Mouse (Mus musculus) myocyte (in vitro differentiated cells): Measurements from ENCODE around the gene Sbk2. TPM values are rescaled to one million over a fixed set of nuclear protein-coding genes. Genes with fewer than 3 reads are reported as not detected.

Source experiments
- H3K27me3 ChIP-seq: one replicate; pipeline ENCODE4 v1.6.1; 2011; ENCODE audit not compliant: control insufficient read depth, insufficient read depth, insufficient read length
- H3K36me3 ChIP-seq: one replicate; pipeline ENCODE4 v1.6.1; 2011; ENCODE audit not compliant: control insufficient read depth, insufficient read depth
- H3K4me2 ChIP-seq: one replicate; pipeline ENCODE4 v1.6.1; 2011; ENCODE audit warnings: low read depth, control low read depth
- H3K4me3 ChIP-seq: one replicate; pipeline ENCODE4 v1.5.1; 2011; ENCODE audit warnings: mild to moderate bottlenecking, control low read depth, moderate library complexity
- H3K79me2 ChIP-seq: one replicate; pipeline ENCODE4 v1.6.1; 2011; ENCODE audit not compliant: control insufficient read depth, insufficient read depth
- H3ac ChIP-seq: one replicate; pipeline ENCODE4 v1.6.1; 2011; ENCODE audit not compliant: control insufficient read depth, insufficient read length
- CEBPB ChIP-seq: IDR thresholded peaks from 2 replicates; pipeline ENCODE4 v1.6.1; 2011; ENCODE audit warnings: mild to moderate bottlenecking, moderate library complexity; ENCODE audit not compliant: poor library complexity, insufficient read depth, severe bottlenecking
- E2F4 ChIP-seq: IDR thresholded peaks from one replicate; pipeline ENCODE4 v1.6.1; 2011; ENCODE audit warnings: mild to moderate bottlenecking, control low read depth, moderate library complexity; ENCODE audit not compliant: insufficient read depth
- MAX ChIP-seq: IDR thresholded peaks from one replicate; pipeline ENCODE4 v1.6.1; 2011; ENCODE audit warnings: low read depth, mild to moderate bottlenecking, control low read depth
- MYOD1 ChIP-seq, 3 experiments: IDR thresholded peaks; one replicate each; pipeline ENCODE4 v1.6.1; 2011; ENCODE audit warnings: control low read depth in 2 of 3, low read depth in 2 of 3, mild to moderate bottlenecking in 2 of 3, moderate library complexity in 1 of 3; ENCODE audit not compliant: insufficient read length in 2 of 3, control insufficient read depth in 1 of 3
- MYOG ChIP-seq, 3 experiments: IDR thresholded peaks; one replicate each; pipeline ENCODE4 v1.6.1; 2011; ENCODE audit warnings: control low read depth in 2 of 3, low read depth in 2 of 3, mild to moderate bottlenecking in 2 of 3; ENCODE audit not compliant: insufficient read length in 2 of 3, control insufficient read depth in 1 of 3, insufficient read depth in 1 of 3
- POLR2A ChIP-seq: IDR thresholded peaks from one replicate; pipeline ENCODE4 v1.6.1; 2011; ENCODE audit warnings: low read depth, mild to moderate bottlenecking, control low read depth, moderate library complexity; ENCODE audit not compliant: insufficient read length
- POLR2AphosphoS2 ChIP-seq: IDR thresholded peaks from one replicate; pipeline ENCODE4 v1.6.1; 2011; ENCODE audit warnings: low read depth, control low read depth; ENCODE audit not compliant: insufficient read length
- REST ChIP-seq: IDR thresholded peaks from one replicate; pipeline ENCODE4 v1.6.1; 2011; ENCODE audit warnings: mild to moderate bottlenecking, control low read depth, moderate library complexity; ENCODE audit not compliant: insufficient read depth, insufficient read length
- SRF ChIP-seq: IDR thresholded peaks from one replicate; pipeline ENCODE4 v1.6.1; 2011; ENCODE audit warnings: low read depth; ENCODE audit not compliant: control insufficient read depth, insufficient read length
- TCF12 ChIP-seq: IDR thresholded peaks from one replicate; pipeline ENCODE4 v1.6.1; 2011; ENCODE audit warnings: mild to moderate bottlenecking, control low read depth; ENCODE audit not compliant: poor library complexity, insufficient read depth, severe bottlenecking
- TCF3 ChIP-seq: IDR thresholded peaks from one replicate; pipeline ENCODE4 v1.6.1; 2011; ENCODE audit warnings: low read depth, control low read depth; ENCODE audit not compliant: insufficient read length
- USF1 ChIP-seq: IDR thresholded peaks from one replicate; pipeline ENCODE4 v1.6.1; 2011; ENCODE audit warnings: low read depth, mild to moderate bottlenecking, control low read depth, moderate library complexity
- polyA plus RNA-seq: library from polyadenylated mRNA; unstranded; fragments of >200 nt; fragmentation: generic; extraction: Trizol; gene quantifications from one replicate; pipeline ENCODE4 v1.2.1, GENCODE M21; 2012; ENCODE audit warnings: missing spikeins

Gene Sbk2
- polyA plus RNA-seq, 1 experiment: 7.1 TPM

GRCm38 (mm10) chr7:4921824-4922482 lies 42.3 kb downstream of the Sbk2 start, which contains the start of gene Nat14:
Nat14 (plus strand) TSS chr7:4922028.
- no peak within 1 kb of the TSS for H3ac ChIP-seq
- no peak within 1 kb of the TSS for H3K4me2 ChIP-seq
- H3K4me3 ChIP-seq: no peak within 1 kb of the TSS
- peaks cover 3% of the 10 kb centered on the region for H3K79me2 ChIP-seq
- TF ChIP-seq USF1 (no peak), TCF12 (no peak)
- no peaks in the 10 kb centered on the region for H3K27me3 ChIP-seq
- no peaks in the 10 kb centered on the region for H3K36me3 ChIP-seq

- Histone ChIP-seq H3ac (no peak overlapping the region), H3K4me2 (no peak overlapping the region), H3K27me3 (no peaks in the 10 kb centered on the region), H3K36me3 (no peaks in the 10 kb centered on the region), H3K79me2 (peaks cover 11% of the 10 kb centered on the region), H3K4me3 (no peak overlapping the region)
- no peak for TF ChIP-seq MAX
- no peak for TF ChIP-seq POLR2A
- no peak for TF ChIP-seq REST
- TF ChIP-seq SRF: no peak
- no peak for TF ChIP-seq E2F4
- TF ChIP-seq POLR2AphosphoS2: peak; percentile 42
Measured at GRCm38 (mm10) chr7:4920976-4921823, 43.0 kb downstream of the Sbk2 start.

GRCm38 (mm10) chr7:4920496-4920895 lies 43.7 kb downstream of the Sbk2 start:
- H3K79me2 ChIP-seq: peaks cover 18% of the 10 kb centered on the region
- no peak overlapping the region for H3K4me2 ChIP-seq
- no peak overlapping the region for H3K4me3 ChIP-seq
- H3K36me3 ChIP-seq: no peaks in the 10 kb centered on the region
- H3K27me3 ChIP-seq: no peaks in the 10 kb centered on the region
- TF ChIP-seq TCF12 (no peak), MAX (no peak), MYOG (IDR thresholded peaks at IDR 0.05; ENCODE audit: control insufficient read depth in 1 of 3, insufficient read depth in 1 of 3, insufficient read length in 2 of 3, low read depth in 2 of 3) (no peak), TCF3 (no peak), POLR2A (no peak), USF1 (no peak), POLR2AphosphoS2 (no peak), REST (no peak), MYOD1 (IDR thresholded peaks at IDR 0.05; ENCODE audit: control insufficient read depth in 1 of 3, insufficient read length in 2 of 3, low read depth in 2 of 3) (no peak), CEBPB (no peak), E2F4 (no peak), SRF (no peak)
- no peak overlapping the region for H3ac ChIP-seq

DNA sequence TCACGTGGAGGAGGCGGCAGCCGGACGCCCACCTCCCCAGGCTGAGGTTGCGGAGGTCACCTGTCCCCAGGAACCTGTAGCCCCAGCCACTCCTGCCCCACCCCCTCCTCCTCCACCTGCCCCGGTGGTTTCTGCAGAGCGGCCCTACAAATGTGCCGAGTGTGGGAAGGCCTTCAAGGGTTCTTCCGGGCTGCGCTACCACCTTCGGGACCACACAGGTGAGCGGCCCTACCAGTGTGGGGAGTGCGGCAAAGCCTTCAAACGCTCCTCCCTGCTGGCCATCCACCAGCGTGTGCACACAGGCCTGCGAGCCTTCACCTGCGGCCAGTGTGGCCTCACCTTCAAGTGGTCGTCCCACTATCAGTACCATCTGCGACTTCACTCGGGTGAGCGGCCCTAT lies 44.2 kb downstream of the Sbk2 start:
- no peak overlapping the region for H3ac ChIP-seq

GRCm38 (mm10) chr7:4919096-4919495 lies 45.1 kb downstream of the Sbk2 start:
- Histone ChIP-seq H3K4me3 (no peak overlapping the region), H3K27me3 (no peaks in the 10 kb centered on the region), H3K36me3 (no peaks in the 10 kb centered on the region), H3K79me2 (peaks cover 19% of the 10 kb centered on the region), H3ac (no peak overlapping the region), H3K4me2 (no peak overlapping the region)
- TF ChIP-seq SRF (no peak), POLR2AphosphoS2 (no peak), MYOG (IDR thresholded peaks at IDR 0.05; ENCODE audit: control insufficient read depth in 1 of 3, insufficient read depth in 1 of 3, insufficient read length in 2 of 3, low read depth in 2 of 3) (no peak), MYOD1 (IDR thresholded peaks at IDR 0.05; ENCODE audit: control insufficient read depth in 1 of 3, insufficient read length in 2 of 3, low read depth in 2 of 3) (no peak), USF1 (no peak), TCF3 (no peak), TCF12 (no peak), CEBPB (no peak), POLR2A (no peak), REST (no peak), MAX (no peak), E2F4 (no peak)

More for the DNA sequence above, 44.2 kb downstream of the Sbk2 start:
- Histone ChIP-seq H3K36me3 (no peaks in the 10 kb centered on the region), H3K27me3 (no peaks in the 10 kb centered on the region), H3K79me2 (peaks cover 19% of the 10 kb centered on the region), H3K4me2 (no peak overlapping the region), H3K4me3 (no peak overlapping the region)
- TF ChIP-seq REST: no peak
- no peak for TF ChIP-seq TCF12
- no peak for TF ChIP-seq TCF3
- TF ChIP-seq SRF: no peak
- TF ChIP-seq MAX: no peak
- TF ChIP-seq E2F4: no peak
- TF ChIP-seq MYOD1 (IDR thresholded peaks at IDR 0.05; ENCODE audit: control insufficient read depth in 1 of 3, insufficient read length in 2 of 3, low read depth in 2 of 3): no peak
- no peak for TF ChIP-seq MYOG (IDR thresholded peaks at IDR 0.05; ENCODE audit: control insufficient read depth in 1 of 3, insufficient read depth in 1 of 3, insufficient read length in 2 of 3, low read depth in 2 of 3)
- TF ChIP-seq POLR2A: no peak
- no peak for TF ChIP-seq POLR2AphosphoS2
- TF ChIP-seq CEBPB: no peak
- no peak for TF ChIP-seq USF1
